15 mouse cellular contexts compared by ENCODE assay signal in genomic region chr4:138538084-138538449, GRCm38 (mm10).
DNase-seq lines count a peak whose midpoint lies in the region; ATAC-seq and TF ChIP-seq lines count a peak whose summit lies in the region.
"Had no signal": no experiment of that assay in that cellular context is flagged by ENCODE, and none has a peak within 500 bp of the region (broad histone marks: within the 10 kb centered on the region; RNA-seq: fewer than 3 reads in every experiment).

No protein-coding gene starts in this region.

- peak overlapping the region; percentile 22; the same call in 1 of the 2 replicates for H3K4me2 ChIP-seq in forebrain, embryonic 16.5 days (ENCODE audit: low read length)
- no peak overlapping the region for H3K4me2 ChIP-seq in neural tube, embryonic 14.5 days (ENCODE audit: low read depth, low read length)

- H3K27ac ChIP-seq in left cerebral cortex, adult 2 months: peak overlapping the region; percentile 86
- H3K27ac ChIP-seq in forebrain, embryonic 16.5 days (ENCODE audit: low read length): peak overlapping the region; percentile 84
- peak overlapping the region; percentile 46; the same call in 1 of the 2 replicates for H3K27ac ChIP-seq in midbrain, embryonic 10.5 days (replicated peaks)
- no peak overlapping the region for H3K27ac ChIP-seq in neural tube, embryonic 14.5 days (ENCODE audit: low read depth, low read length)
- H3K27ac ChIP-seq: heart, embryonic 10.5 days had no signal

- H3K9ac ChIP-seq in forebrain, embryonic 16.5 days (replicated peaks; ENCODE audit: low read depth, low read length): peak overlapping the region; percentile 30; the same call in 1 of the 2 replicates
- H3K9ac ChIP-seq in neural tube, embryonic 14.5 days (replicated peaks; ENCODE audit: low read depth, low read length): no peak overlapping the region
- H3K9ac ChIP-seq: liver, postnatal 0 days had no signal

- H3K4me3 ChIP-seq in left cerebral cortex, adult 2 months: no peak overlapping the region
- H3K4me3 ChIP-seq in forebrain, embryonic 16.5 days (replicated peaks; ENCODE audit: low read length): no peak overlapping the region
- no peak overlapping the region for H3K4me3 ChIP-seq in midbrain, embryonic 10.5 days
- H3K4me3 ChIP-seq in neural tube, embryonic 14.5 days (ENCODE audit: low read depth, low read length): no peak overlapping the region
- H3K4me3 ChIP-seq: heart, embryonic 10.5 days had no signal

- TF ChIP-seq CTCF in left cerebral cortex, adult 2 months (IDR thresholded peaks at IDR 0.05): no peak

- intact Hi-C loops in left cerebral cortex, adult 2 months (cut with DNase I): no loop called here
- intact Hi-C loops in left cerebral cortex, postnatal 36 days (cut with DNase I): no loop called here

- H3K27me3 ChIP-seq in forebrain, embryonic 16.5 days (replicated peaks; ENCODE audit: control insufficient read depth, insufficient read depth, low read length): no peaks in the 10 kb centered on the region
- 0 out of 2 replicates have a peak, but pooled peaks cover 5% of the 10 kb centered on the region for H3K27me3 ChIP-seq in midbrain, embryonic 10.5 days (ENCODE audit: low read depth, poor library complexity, severe bottlenecking)
- H3K27me3 ChIP-seq in neural tube, embryonic 14.5 days (ENCODE audit: control insufficient read depth, insufficient read depth, low read length): no peaks in the 10 kb centered on the region

- ATAC-seq in forebrain, embryonic 16.5 days: peak; percentile 51
- peak; percentile 28; the same call in 1 of the 2 replicates for ATAC-seq in neural tube, embryonic 14.5 days (ENCODE audit: low read depth)
- ATAC-seq: liver, postnatal 0 days had no signal

- no peaks in the 10 kb centered on the region for H3K36me3 ChIP-seq in forebrain, embryonic 16.5 days (ENCODE audit: control insufficient read depth, insufficient read depth)
- no peaks in the 10 kb centered on the region for H3K36me3 ChIP-seq in midbrain, embryonic 10.5 days
- H3K36me3 ChIP-seq in neural tube, embryonic 14.5 days (ENCODE audit: control insufficient read depth, insufficient read depth, low read length): no peaks in the 10 kb centered on the region
- H3K36me3 ChIP-seq: heart, embryonic 10.5 days had no signal

- H3K9me3 ChIP-seq in forebrain, embryonic 16.5 days (ENCODE audit: control insufficient read depth, low read length): no peaks in the 10 kb centered on the region
- H3K9me3 ChIP-seq in midbrain, embryonic 10.5 days (replicated peaks): peaks cover 5% of the 10 kb centered on the region; the same call in 1 of the 2 replicates
- no peaks in the 10 kb centered on the region for H3K9me3 ChIP-seq in neural tube, embryonic 14.5 days (ENCODE audit: control insufficient read depth, low read length)
- H3K9me3 ChIP-seq: heart, embryonic 10.5 days had no signal

- DNase-seq in left cerebral cortex, adult 2 months (ENCODE audit: extremely low spot score in 1 of 2, low spot score in 2 of 2): no peak
- DNase-seq in left cerebral cortex, postnatal 36 days (ENCODE audit: low spot score in 2 of 2): no peak
- DNase-seq in midbrain, embryonic 10.5 days (ENCODE audit: low spot score): no peak
- no peak for DNase-seq in MN1 (ENCODE audit: low spot score)
- DNase-seq in testis, postnatal 14 days (ENCODE audit: low spot score): no peak
- DNase-seq: cerebellum, adult 9-11 months; heart, postnatal 10 days; kidney, postnatal 4 days; liver; liver, postnatal 0 days; lung, postnatal 14 days; right cerebral cortex, postnatal 4 days had no signal

- peaks cover 29% of the 10 kb centered on the region for H3K4me1 ChIP-seq in forebrain, embryonic 16.5 days (replicated peaks; ENCODE audit: control insufficient read depth, insufficient read depth, low read length)
- peaks cover 20% of the 10 kb centered on the region for H3K4me1 ChIP-seq in midbrain, embryonic 10.5 days
- H3K4me1 ChIP-seq in neural tube, embryonic 14.5 days (ENCODE audit: control insufficient read depth, insufficient read depth, low read length): peaks cover 20% of the 10 kb centered on the region; the same call in 1 of the 2 replicates

- WGBS in forebrain, embryonic 16.5 days: 26% methylated on average over 4 of the region's 4 CpGs
- 71% methylated on average over 4 of the region's 4 CpGs for WGBS in midbrain, embryonic 10.5 days
- 33% methylated on average over 4 of the region's 4 CpGs for WGBS in neural tube, embryonic 14.5 days
